Mouse (Mus musculus): ENCODE results near the gene Ankrd63. TPM values are rescaled to one million over a fixed set of nuclear protein-coding genes. Genes with fewer than 3 reads are reported as not detected.

The Ankrd63 gene
- 0.28 and 0.39 TPM in 2 replicates for polyA plus RNA-seq (2015; fragmentation: Nextera tagmentation; extraction: Ambion mirVana)

DNA sequence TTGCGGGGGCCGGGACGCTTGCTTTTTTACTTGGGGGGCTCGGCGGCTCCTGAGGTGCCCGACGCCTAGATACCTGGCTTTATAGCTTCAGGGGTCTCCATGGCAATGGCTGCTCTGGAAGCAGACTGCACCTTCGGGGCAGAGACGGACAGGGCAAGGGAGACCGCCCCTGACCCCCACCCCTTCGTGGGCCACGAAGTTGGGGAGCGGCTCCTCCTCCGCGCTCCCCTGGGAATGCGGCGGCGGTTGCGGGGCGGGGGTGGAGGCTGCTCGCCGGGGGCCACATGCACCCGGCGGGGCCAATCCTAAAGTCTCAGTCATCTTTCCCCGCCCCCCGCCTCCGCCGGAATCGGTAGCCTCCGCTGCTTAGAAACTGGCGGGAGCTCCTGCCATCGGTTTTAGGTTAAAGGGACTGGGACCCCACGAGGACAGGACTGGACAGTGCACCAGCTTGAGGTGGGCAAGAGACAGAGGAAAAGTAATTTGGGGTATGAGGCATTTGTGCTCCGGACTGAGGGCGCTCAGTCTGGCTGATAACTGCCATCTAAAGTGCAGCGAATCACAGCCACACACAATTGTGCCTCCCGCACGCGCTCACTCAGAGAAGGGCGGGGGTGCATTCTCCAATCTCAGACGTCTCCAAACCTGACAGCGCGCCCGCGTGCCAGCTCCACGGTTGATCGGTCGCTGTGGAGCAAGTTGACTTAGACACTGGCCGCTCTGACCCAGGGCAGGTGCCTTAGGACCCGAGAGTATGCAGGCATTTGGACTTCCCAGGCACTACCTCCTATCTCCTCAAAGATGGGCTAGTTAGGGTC lies at the start of gene Ankrd63:
Ankrd63 (minus strand) TSS at position 51 of the 818 bp plus-strand sequence.
- WGBS = under 1% methylated on average over 50 of the region's 50 CpGs
- Histone ChIP-seq H3K27me3 (peaks cover 99% of the 10 kb centered on the region), H3K4me3 (replicated peaks) (peak within 1 kb of the TSS; percentile 49), H3K36me3 (no peaks in the 10 kb centered on the region), H3K27ac (no peak within 1 kb of the TSS), H3K9me3 (replicated peaks) (no peaks in the 10 kb centered on the region), H3K9ac (0 out of 2 replicates have a peak within 1 kb of the TSS, but pooled peaks have one; percentile 24), H3K4me1 (peaks cover 50% of the 10 kb centered on the region), H3K4me2 (peak within 1 kb of the TSS; percentile 82)
- 0 out of 2 replicates have a peak, but pooled peaks have one; percentile 13 for ATAC-seq (replicated peaks; ENCODE audit: low FRiP score)

DNA sequence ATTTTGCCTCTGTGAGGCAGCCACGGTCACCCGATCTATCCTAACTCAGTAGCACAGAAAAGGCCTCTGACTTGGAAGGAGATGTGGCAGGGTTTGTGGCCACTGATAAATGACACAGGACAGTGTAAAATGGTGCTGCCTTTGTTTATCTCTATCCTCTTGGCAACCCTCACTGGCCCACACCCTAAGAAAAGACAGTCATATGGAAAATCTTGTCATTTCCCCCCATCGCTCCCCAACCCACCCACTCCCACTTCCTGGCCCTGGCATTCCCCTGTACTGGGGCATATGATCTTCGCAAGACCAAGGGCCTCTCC lies 49.0 kb upstream of the Ankrd63 start:
- ATAC-seq (replicated peaks; ENCODE audit: low FRiP score) = no peak
- no peak overlapping the region for H3K9ac ChIP-seq
- peaks cover 15% of the 10 kb centered on the region for H3K27me3 ChIP-seq
- WGBS = 50% methylated on average over 4 of the region's 4 CpGs
- H3K9me3 ChIP-seq (replicated peaks) = no peaks in the 10 kb centered on the region
- peaks cover 17% of the 10 kb centered on the region; the same call in 1 of the 2 replicates for H3K36me3 ChIP-seq
- H3K27ac ChIP-seq = no peak overlapping the region
- H3K4me3 ChIP-seq (replicated peaks) = no peak overlapping the region
- peaks cover 15% of the 10 kb centered on the region for H3K4me1 ChIP-seq
- H3K4me2 ChIP-seq = no peak overlapping the region

DNA sequence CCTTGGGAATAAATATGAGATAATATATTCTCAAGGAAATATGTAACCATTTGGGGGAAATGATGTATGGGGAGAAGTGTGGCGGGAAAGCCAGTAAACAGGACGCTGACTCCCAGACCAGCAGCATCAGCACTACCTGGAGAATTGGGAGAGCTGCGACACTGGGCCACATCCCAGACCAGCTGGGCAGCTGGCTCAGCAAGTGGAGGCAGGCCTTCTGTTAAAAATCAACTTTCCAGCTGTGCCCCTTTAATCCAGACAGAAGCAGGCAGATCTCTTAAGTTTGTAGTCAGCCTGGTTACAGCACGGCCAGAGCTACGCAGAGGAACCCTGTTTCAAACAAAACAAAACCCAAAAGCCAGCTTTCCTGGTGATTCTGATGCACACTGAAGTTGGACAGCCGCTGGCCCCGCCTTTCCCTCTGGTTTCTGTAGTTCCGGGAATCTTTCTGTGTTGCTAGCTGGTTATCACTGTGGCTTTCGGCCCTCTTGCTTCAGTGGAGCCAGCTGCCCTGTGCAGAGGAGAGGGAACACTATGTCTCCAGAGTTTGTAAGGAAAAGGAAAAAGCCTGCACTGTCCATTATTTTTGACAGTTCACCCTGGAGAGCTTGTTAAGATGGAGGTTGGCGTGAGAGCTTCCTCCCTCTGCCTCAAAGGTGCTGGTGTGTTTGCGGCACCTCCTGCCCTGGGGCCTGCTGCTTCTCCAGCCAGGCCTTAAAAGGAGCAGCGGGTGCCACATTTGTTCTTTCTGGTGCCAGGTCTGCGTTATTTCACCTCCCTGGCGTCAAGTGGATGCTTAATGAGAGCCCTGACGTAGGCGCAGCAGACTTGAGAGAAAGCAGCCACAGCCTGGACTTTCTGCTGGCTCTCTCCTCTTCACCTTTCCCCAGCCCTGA lies 48.4 kb upstream of the Ankrd63 start:
- Histone ChIP-seq H3K36me3 (peaks cover 17% of the 10 kb centered on the region; the same call in 1 of the 2 replicates), H3K4me3 (replicated peaks) (no peak overlapping the region), H3K4me1 (peaks cover 21% of the 10 kb centered on the region), H3K4me2 (no peak overlapping the region), H3K27me3 (peaks cover 9% of the 10 kb centered on the region; the same call in 1 of the 2 replicates), H3K27ac (0 out of 2 replicates have a peak overlapping the region, but pooled peaks have one; percentile 24), H3K9me3 (replicated peaks) (no peaks in the 10 kb centered on the region), H3K9ac (no peak overlapping the region)
- no peak for ATAC-seq (replicated peaks; ENCODE audit: low FRiP score)
- WGBS = 62% methylated on average over 16 of the region's 16 CpGs

DNA sequence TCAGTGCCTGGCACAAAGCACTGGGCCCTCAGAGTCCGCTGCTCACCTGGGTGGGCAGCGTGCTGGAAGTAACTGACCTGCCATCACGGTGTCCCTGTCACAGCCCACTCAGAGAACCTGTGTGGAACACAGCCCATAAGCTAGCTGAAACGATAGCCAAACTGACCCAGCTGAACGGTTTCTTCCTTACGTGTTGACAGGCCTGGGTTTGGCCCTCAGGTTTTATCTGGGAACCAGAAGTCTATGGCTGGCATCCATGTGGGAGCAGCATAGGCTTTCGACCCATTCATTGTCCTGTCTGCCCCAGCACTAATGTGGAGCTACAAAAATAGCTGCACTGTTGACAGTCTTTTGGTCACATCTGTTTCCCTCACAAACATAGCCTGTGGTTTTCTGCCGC lies 46.7 kb upstream of the Ankrd63 start:
- Histone ChIP-seq H3K4me3 (replicated peaks) (no peak overlapping the region), H3K4me1 (peaks cover 31% of the 10 kb centered on the region), H3K9me3 (replicated peaks) (no peaks in the 10 kb centered on the region), H3K36me3 (peaks cover 17% of the 10 kb centered on the region; the same call in 1 of the 2 replicates), H3K27ac (no peak overlapping the region), H3K27me3 (peaks cover 9% of the 10 kb centered on the region; the same call in 1 of the 2 replicates), H3K9ac (no peak overlapping the region), H3K4me2 (no peak overlapping the region)
- ATAC-seq (replicated peaks; ENCODE audit: low FRiP score) = no peak
- 77% methylated on average over 8 of the region's 8 CpGs for WGBS

DNA sequence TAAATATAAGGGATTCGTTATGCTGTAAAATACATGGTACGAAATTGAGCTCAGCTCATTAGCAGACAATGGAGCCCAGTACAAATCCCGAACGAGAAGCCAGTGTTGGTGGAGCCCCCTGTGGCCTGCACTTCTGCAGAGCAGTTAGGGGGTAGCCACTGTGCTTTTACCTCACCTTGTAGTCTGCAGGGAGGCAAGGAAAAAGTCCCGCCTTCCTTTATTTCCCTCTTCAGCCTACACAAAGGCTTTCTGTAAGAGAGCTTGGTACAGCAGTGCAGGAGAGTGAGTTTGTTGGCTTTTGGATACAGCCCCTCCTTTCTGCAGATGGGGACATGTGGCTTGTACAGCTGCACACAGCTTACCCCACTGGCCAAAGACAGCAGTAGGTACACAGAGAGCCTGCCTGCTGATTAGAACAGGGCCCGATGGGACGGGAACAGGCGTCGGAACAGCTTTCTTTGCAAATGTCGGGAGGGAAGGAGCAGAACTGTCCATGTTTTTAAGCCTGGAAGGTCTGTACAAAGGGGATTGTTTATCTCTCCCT lies 45.6 kb upstream of the Ankrd63 start:
- no peak overlapping the region for H3K27ac ChIP-seq
- peaks cover 17% of the 10 kb centered on the region for H3K27me3 ChIP-seq
- H3K4me2 ChIP-seq = no peak overlapping the region
- peaks cover 41% of the 10 kb centered on the region for H3K4me1 ChIP-seq
- H3K36me3 ChIP-seq = peaks cover 17% of the 10 kb centered on the region; the same call in 1 of the 2 replicates
- no peak overlapping the region for H3K4me3 ChIP-seq (replicated peaks)
- ATAC-seq (replicated peaks; ENCODE audit: low FRiP score) = no peak
- no peaks in the 10 kb centered on the region for H3K9me3 ChIP-seq (replicated peaks)
- 67% methylated on average over 10 of the region's 10 CpGs for WGBS
- no peak overlapping the region for H3K9ac ChIP-seq

DNA sequence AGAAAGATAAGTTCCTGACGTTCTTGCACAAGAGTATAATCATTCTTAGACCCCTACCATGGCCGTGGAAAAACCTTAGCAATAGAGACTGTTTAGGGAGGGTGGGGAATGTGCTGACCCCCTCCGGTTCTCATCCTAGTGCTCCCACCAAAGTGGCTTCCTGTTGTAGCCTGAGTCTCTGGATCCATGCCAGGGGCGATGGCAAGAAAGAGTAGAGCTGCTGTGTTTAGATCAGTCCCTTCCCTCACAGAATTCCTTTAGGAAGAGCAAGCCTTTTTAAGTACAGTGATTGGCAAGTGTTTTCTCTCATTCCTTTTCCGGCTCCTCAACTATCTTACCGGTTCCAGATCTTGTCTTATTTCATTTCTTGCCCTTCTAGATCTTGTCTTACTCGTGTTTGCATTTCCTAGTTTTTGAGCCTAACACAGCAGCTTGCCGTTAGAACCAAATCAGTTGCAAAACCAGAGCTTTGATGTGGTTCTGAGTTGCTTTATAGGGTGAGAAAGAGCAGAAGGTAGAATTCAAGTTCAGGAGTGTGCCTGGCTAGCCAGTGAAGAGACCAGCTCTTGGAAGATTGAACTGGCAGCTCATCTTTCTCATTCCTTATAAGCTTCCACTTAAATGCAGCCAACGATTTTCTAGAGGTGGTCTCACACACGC lies 43.7 kb upstream of the Ankrd63 start:
- H3K36me3 ChIP-seq = peaks cover 17% of the 10 kb centered on the region; the same call in 1 of the 2 replicates
- no peaks in the 10 kb centered on the region for H3K9me3 ChIP-seq (replicated peaks)
- peaks cover 36% of the 10 kb centered on the region for H3K27me3 ChIP-seq
- H3K9ac ChIP-seq = no peak overlapping the region
- H3K27ac ChIP-seq = no peak overlapping the region
- H3K4me2 ChIP-seq = peak overlapping the region; percentile 99
- H3K4me3 ChIP-seq (replicated peaks) = peak overlapping the region; percentile 91
- peaks cover 41% of the 10 kb centered on the region for H3K4me1 ChIP-seq
- ATAC-seq (replicated peaks; ENCODE audit: low FRiP score) = no peak
- 33% methylated on average over 10 of the region's 10 CpGs for WGBS

DNA sequence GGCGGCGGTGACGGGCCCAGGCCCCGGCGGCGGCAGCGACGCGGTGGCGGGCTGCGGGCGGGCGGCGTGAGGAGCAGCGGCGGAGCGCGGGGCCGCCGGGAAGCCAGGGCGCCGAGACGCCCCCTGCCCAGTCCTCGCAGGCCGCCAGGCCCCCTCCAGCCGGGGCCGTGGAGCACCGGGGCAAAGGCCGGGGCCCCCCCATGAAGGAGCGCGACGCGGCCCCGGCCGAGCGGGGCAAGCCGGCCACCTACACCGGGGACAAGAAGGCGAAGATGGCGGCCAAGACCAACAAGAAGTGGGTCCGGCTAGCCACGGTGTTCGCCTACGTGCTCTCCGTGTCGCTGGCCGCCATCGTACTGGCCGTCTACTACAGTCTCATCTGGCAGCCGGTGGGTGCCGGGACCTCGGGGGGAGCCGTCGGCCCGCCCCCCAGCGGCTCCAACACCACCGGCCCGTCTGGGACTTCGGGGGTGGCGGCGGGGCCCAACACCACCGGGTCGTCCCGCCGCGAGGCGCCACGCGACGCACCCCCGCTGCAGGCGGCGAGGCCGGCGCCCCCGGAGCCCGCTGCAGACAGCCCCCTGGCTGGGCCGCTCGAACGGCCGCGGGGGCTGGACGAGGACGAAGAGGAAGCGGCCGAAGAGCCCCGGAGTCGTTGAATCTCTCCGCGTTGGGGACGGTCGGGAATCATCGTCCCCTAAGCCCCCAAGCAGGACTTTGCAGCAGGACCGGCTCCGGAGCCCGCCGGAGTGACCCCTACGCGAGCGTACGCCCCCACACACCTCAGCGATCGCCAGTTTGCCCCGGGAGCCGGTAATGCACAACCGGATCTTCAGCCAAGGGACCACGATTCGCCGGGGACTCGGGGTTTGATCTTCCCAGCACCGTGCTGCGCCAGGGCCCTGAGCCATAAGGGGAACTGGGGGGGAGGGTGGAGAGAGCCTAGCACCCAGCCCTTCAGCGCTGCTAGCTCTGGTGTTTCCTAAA lies 42.4 kb upstream of the Ankrd63 start:
- no peaks in the 10 kb centered on the region for H3K9me3 ChIP-seq (replicated peaks)
- H3K4me2 ChIP-seq = peak overlapping the region; percentile 99
- H3K4me1 ChIP-seq = peaks cover 34% of the 10 kb centered on the region
- peaks cover 17% of the 10 kb centered on the region; the same call in 1 of the 2 replicates for H3K36me3 ChIP-seq
- H3K27me3 ChIP-seq = peaks cover 45% of the 10 kb centered on the region
- H3K4me3 ChIP-seq (replicated peaks) = peak overlapping the region; percentile 91
- peak overlapping the region; percentile 77 for H3K9ac ChIP-seq
- no peak overlapping the region for H3K27ac ChIP-seq
- under 1% methylated on average over 94 of the region's 113 CpGs for WGBS
- ATAC-seq (replicated peaks; ENCODE audit: low FRiP score) = peak; percentile 67

DNA sequence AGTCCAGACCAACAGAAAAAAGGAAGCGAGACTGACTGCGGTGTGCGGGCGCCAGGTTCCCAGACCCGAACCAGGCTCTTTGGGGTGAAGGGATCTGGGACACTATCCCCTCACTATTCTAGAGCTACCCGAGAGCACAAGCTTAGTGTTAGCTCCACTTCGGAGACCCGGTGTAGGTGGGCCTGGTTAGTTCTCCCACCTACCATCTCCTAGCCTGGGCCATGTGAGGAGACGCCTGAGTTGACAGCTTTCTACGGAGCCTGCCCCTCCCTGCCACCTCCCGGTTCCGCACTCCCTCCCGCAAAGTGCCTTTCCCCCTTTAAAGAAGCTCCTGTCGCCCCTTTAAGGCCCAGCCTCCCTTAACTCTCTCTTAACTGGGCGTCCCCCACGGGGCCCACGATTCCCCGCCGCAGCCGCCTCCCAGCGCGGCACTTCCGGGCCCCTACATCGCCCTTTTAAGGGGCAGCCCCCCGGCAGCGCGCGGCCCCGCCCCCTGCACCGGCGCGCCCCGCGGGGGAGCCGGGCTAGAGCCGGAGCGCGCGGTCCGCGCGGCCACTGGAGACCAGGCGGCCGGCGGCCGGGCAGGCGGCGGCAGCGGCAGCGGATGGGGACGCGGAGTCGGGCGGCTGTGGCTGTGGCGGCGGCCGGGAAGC lies 41.6 kb upstream of the Ankrd63 start, which contains the start of gene Inafm2:
Inafm2 (plus strand) TSS at position 527 of the 653 bp plus-strand sequence.
- ATAC-seq (replicated peaks; ENCODE audit: low FRiP score) = peak; percentile 91
- H3K4me3 ChIP-seq (replicated peaks) = peak within 1 kb of the TSS; percentile 91
- peaks cover 51% of the 10 kb centered on the region for H3K27me3 ChIP-seq
- H3K36me3 ChIP-seq = peaks cover 15% of the 10 kb centered on the region; the same call in 1 of the 2 replicates
- H3K4me2 ChIP-seq = peak within 1 kb of the TSS; percentile 99
- under 1% methylated on average over 53 of the region's 57 CpGs for WGBS
- H3K9me3 ChIP-seq (replicated peaks) = no peaks in the 10 kb centered on the region
- H3K27ac ChIP-seq = no peak within 1 kb of the TSS
- H3K9ac ChIP-seq = peak within 1 kb of the TSS; percentile 77
- H3K4me1 ChIP-seq = peaks cover 34% of the 10 kb centered on the region

DNA sequence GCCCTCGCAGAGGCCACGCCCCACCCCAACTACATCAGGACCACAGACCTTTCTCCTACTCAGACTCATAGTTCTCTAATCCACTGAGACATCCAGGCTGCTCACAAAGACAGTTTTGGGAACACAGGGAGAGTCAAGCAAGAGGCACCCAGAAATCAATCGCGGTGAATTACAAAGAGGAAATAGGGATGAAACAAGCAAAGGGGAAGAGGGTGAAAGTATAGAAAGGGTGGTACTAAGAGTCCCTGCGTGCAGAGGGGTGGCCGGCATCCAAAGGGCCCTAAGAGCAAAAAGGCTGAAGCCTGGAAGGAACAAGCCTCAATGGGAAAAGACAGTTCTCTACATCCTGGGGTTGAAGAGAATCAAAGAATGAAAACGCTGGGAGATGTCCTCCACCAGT lies 40.9 kb upstream of the Ankrd63 start:
- peaks cover 54% of the 10 kb centered on the region for H3K27me3 ChIP-seq
- H3K9me3 ChIP-seq (replicated peaks) = no peaks in the 10 kb centered on the region
- no peak overlapping the region for H3K9ac ChIP-seq
- peak overlapping the region; percentile 91; the same call in 1 of the 2 replicates for H3K4me3 ChIP-seq (replicated peaks)
- WGBS = 7% methylated on average over 7 of the region's 7 CpGs
- H3K27ac ChIP-seq = no peak overlapping the region
- no peak for ATAC-seq (replicated peaks; ENCODE audit: low FRiP score)
- peak overlapping the region; percentile 99 for H3K4me2 ChIP-seq
- H3K36me3 ChIP-seq = peaks cover 10% of the 10 kb centered on the region; the same call in 1 of the 2 replicates
- H3K4me1 ChIP-seq = peaks cover 34% of the 10 kb centered on the region

All from kidney, embryonic 15.5 days (tissue).